ENCODE assay signal across 11 mouse cellular contexts in the genomic region with DNA sequence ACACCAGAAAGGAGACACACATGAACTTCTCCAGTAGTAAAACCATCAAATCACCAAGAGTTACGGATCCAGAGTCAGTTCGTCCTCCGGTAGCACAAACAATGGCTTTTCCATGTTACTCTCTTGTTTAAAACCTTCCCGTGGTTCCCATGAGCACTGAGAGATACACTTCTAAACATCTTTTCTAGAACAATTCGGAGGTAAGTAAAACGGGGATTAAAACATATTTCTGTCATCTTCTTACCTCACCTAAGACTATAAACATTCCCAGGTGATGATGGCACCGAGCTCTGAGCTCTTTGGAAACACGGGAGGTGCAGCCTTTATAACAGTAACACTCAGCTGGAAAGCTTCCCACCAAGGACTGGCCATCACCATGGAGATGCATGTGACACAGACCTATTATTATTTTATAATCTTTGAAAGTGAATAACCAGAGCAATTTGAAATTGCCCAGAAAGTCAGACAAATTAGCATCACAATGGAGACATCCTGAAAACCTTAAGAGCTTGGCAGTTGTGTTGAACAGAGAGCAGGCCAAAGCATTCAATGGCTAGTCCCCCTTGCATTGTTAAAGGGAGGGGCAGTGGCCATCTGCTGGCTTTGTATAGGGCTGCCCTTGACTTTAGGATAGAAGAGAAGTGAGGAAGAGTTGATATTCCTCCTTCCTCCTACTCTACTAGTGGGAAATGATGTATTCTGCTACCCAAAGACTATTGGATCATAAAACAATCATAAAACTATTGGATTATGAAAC. TPM values are rescaled to one million over a fixed set of nuclear protein-coding genes. Genes with fewer than 3 reads are reported as not detected.
DNase-seq lines count a peak whose midpoint lies in the region; ATAC-seq and TF ChIP-seq lines count a peak whose summit lies in the region.
"Had no signal": no experiment of that assay in that cellular context is flagged by ENCODE, and none has a peak within 500 bp of the region (broad histone marks: within the 10 kb centered on the region; RNA-seq: fewer than 3 reads in every experiment).

No protein-coding gene starts in this region.

- no peak for DNase-seq in CH12.LX (ENCODE audit: extremely low read depth)
- DNase-seq in Muller cell, postnatal 12 days (ENCODE audit: inconsistent ontology term) = peak; percentile 24
- DNase-seq in hindbrain, embryonic 10.5 days (ENCODE audit: low spot score) = peak; percentile 28
- no peak for DNase-seq in adrenal gland, adult (ENCODE audit: inconsistent age in 2 of 2, low spot score in 1 of 2)
- no peak for DNase-seq in left cerebral cortex, postnatal 10 days (ENCODE audit: extremely low spot score in 1 of 2, low spot score in 2 of 2)
- DNase-seq in spleen, postnatal 10 days (ENCODE audit: low spot score in 2 of 2) = no peak

- no peak for TF ChIP-seq CTCF in CH12.LX (conservative IDR thresholded peaks at IDR 0.05 in 1 of 2, IDR thresholded peaks at IDR 0.05 in 1 of 2; ENCODE audit: low read depth in 2 of 2, low read length in 2 of 2)

- WGBS in hindbrain, embryonic 10.5 days = 77% methylated on average over 8 of the region's 8 CpGs
- 61% methylated on average over 8 of the region's 8 CpGs for WGBS in midbrain, embryonic 13.5 days

- H3K4me2 ChIP-seq in CH12.LX (ENCODE audit: insufficient read depth, low read depth, poor library complexity, severe bottlenecking) = 0 out of 2 replicates have a peak overlapping the region, but pooled peaks have one; percentile 35
- H3K4me2 ChIP-seq in midbrain, embryonic 13.5 days (replicated peaks) = peak overlapping the region; percentile 25
- H3K4me2 ChIP-seq: embryonic facial prominence, embryonic 12.5 days; heart, embryonic 11.5 days; limb, embryonic 13.5 days; lung, embryonic 14.5 days had no signal

- TF ChIP-seq RAD21 in CH12.LX (IDR thresholded peaks at IDR 0.05; ENCODE audit: low read depth, low read length) = no peak

- peaks cover 3 to 18% of the 10 kb centered on the region in 2 experiments; a peak in 3 of 4 replicates for H3K4me1 ChIP-seq in CH12.LX (ENCODE audit: control insufficient read depth in 1 of 2, insufficient read depth in 2 of 2)
- peaks cover 37% of the 10 kb centered on the region for H3K4me1 ChIP-seq in hindbrain, embryonic 10.5 days (replicated peaks)
- H3K4me1 ChIP-seq in midbrain, embryonic 13.5 days (replicated peaks) = peaks cover 35% of the 10 kb centered on the region
- H3K4me1 ChIP-seq: embryonic facial prominence, embryonic 12.5 days had no signal

- H3K79me2 ChIP-seq in CH12.LX (replicated peaks; ENCODE audit: control insufficient read depth, extremely low read depth, insufficient read depth, poor library complexity, severe bottlenecking) = no peaks in the 10 kb centered on the region

- TF ChIP-seq EP300 in CH12.LX (IDR thresholded peaks at IDR 0.05; ENCODE audit: low read length) = no peak

- in situ Hi-C loops in CH12.LX (cut with MboI; ENCODE audit: low pct_ligation_motif_present, low pct_unique_long_range_greater_than_20kb, low sequenced_read_pairs) = loop anchor here (25.0 kb wide), 3 partner anchors 455 to 1005 kb away; a partner anchor contains a TSS

- no peak for TF ChIP-seq POLR2A in CH12.LX (IDR thresholded peaks at IDR 0.05; ENCODE audit: low read depth, low read length)

- intact Hi-C loops in left cerebral cortex, postnatal 10 days (cut with DNase I) = loop anchor here (5.0 to 10.0 kb wide), 5 partner anchors 292 to 1012 kb away; a partner anchor contains a TSS

- no peaks in the 10 kb centered on the region for H3K27me3 ChIP-seq in CH12.LX (replicated peaks)
- no peaks in the 10 kb centered on the region for H3K27me3 ChIP-seq in hindbrain, embryonic 10.5 days (ENCODE audit: insufficient read depth, poor library complexity, severe bottlenecking)
- H3K27me3 ChIP-seq in midbrain, embryonic 13.5 days = no peaks in the 10 kb centered on the region
- H3K27me3 ChIP-seq: embryonic facial prominence, embryonic 12.5 days; limb, embryonic 13.5 days had no signal

- no peak overlapping the region for H3K4me3 ChIP-seq in CH12.LX (replicated peaks in 1 of 3; ENCODE audit: low read depth in 2 of 3, low read length in 2 of 3, poor library complexity in 1 of 3)
- no peak overlapping the region for H3K4me3 ChIP-seq in hindbrain, embryonic 10.5 days
- no peak overlapping the region for H3K4me3 ChIP-seq in midbrain, embryonic 13.5 days (replicated peaks)
- H3K4me3 ChIP-seq: embryonic facial prominence, embryonic 12.5 days; limb, embryonic 13.5 days had no signal

- peaks cover 6 to 33% of the 10 kb centered on the region in 2 experiments for H3K36me3 ChIP-seq in CH12.LX (replicated peaks in 1 of 2; ENCODE audit: control insufficient read depth in 1 of 2, insufficient read depth in 1 of 2, low read length in 1 of 2)
- peaks cover 79% of the 10 kb centered on the region for H3K36me3 ChIP-seq in hindbrain, embryonic 10.5 days
- peaks cover 3% of the 10 kb centered on the region for H3K36me3 ChIP-seq in midbrain, embryonic 13.5 days

- peak; percentile 27; the same call in 1 of the 2 replicates for ATAC-seq in midbrain, embryonic 13.5 days

- H3K9ac ChIP-seq in CH12.LX (ENCODE audit: insufficient read depth, low read depth) = no peak overlapping the region
- H3K9ac ChIP-seq in midbrain, embryonic 13.5 days (replicated peaks) = no peak overlapping the region
- H3K9ac ChIP-seq: embryonic facial prominence, embryonic 12.5 days; limb, embryonic 13.5 days; lung, embryonic 14.5 days had no signal

- H3K27ac ChIP-seq in CH12.LX (ENCODE audit: insufficient read depth, low read depth) = no peak overlapping the region
- H3K27ac ChIP-seq in hindbrain, embryonic 10.5 days = peak overlapping the region; percentile 84
- peak overlapping the region; percentile 92 for H3K27ac ChIP-seq in midbrain, embryonic 13.5 days
- H3K27ac ChIP-seq: embryonic facial prominence, embryonic 12.5 days; limb, embryonic 13.5 days had no signal

- dilution Hi-C loops in CH12.LX (cut with MboI; ENCODE audit: extremely low pct_ligation_motif_present, extremely low pct_unique_long_range_greater_than_20kb, low sequenced_read_pairs) = no loop called here

- H3K9me3 ChIP-seq in CH12.LX (replicated peaks; ENCODE audit: low read length) = no peaks in the 10 kb centered on the region
- H3K9me3 ChIP-seq in hindbrain, embryonic 10.5 days = no peaks in the 10 kb centered on the region
- no peaks in the 10 kb centered on the region for H3K9me3 ChIP-seq in midbrain, embryonic 13.5 days
- H3K9me3 ChIP-seq: embryonic facial prominence, embryonic 12.5 days; limb, embryonic 13.5 days had no signal

TF ChIP-seq in CH12.LX, 34 proteins besides CTCF, POLR2A, EP300 and RAD21:
- TF ChIP-seq MAX (IDR thresholded peaks at IDR 0.05; ENCODE audit: low read length) (no peak), CHD1 (IDR thresholded peaks at IDR 0.05; ENCODE audit: low read depth, low read length) (no peak), RCOR1 (conservative IDR thresholded peaks at IDR 0.05; ENCODE audit: low read depth, low read length) (no peak), TCF12 (IDR thresholded peaks at IDR 0.05; ENCODE audit: low read depth, low read length) (no peak), MEF2A (IDR thresholded peaks at IDR 0.05; ENCODE audit: borderline replicate concordance, low read depth, low read length) (no peak), BHLHE40 (IDR thresholded peaks at IDR 0.05; ENCODE audit: low read depth, low read length) (no peak), KAT2A (IDR thresholded peaks at IDR 0.05; ENCODE audit: insufficient replicate concordance, low read length) (no peak), ELF1 (IDR thresholded peaks at IDR 0.05; ENCODE audit: low read depth, low read length) (no peak), ZKSCAN1 (IDR thresholded peaks at IDR 0.05; ENCODE audit: borderline replicate concordance, low read depth, low read length) (no peak), ETS1 (conservative IDR thresholded peaks at IDR 0.05; ENCODE audit: low read depth, low read length) (no peak), ZC3H11A (IDR thresholded peaks at IDR 0.05; ENCODE audit: low read depth, low read length) (no peak), NELFE (IDR thresholded peaks at IDR 0.05; ENCODE audit: low read depth, low read length) (no peak), ZNF384 (IDR thresholded peaks at IDR 0.05; ENCODE audit: low read depth, low read length) (no peak), SMC3 (IDR thresholded peaks at IDR 0.05; ENCODE audit: low read depth, low read length) (no peak), CHD2 (IDR thresholded peaks at IDR 0.05; ENCODE audit: low read length) (no peak), MYC (IDR thresholded peaks at IDR 0.05; ENCODE audit: low read depth, low read length) (no peak), IRF4 (IDR thresholded peaks at IDR 0.05; ENCODE audit: low read depth, low read length) (no peak), E2F4 (IDR thresholded peaks at IDR 0.05; ENCODE audit: insufficient replicate concordance, low read depth, low read length) (no peak)

RNA-seq across cellular contexts. Expression of a gene that starts 29.4 kb away (rescaled TPM):
- total RNA-seq in CH12.LX (2012; rRNA removed) (35.1 and 40.2 TPM in 2 replicates), CH12.LX (2014; rRNA removed) (59.1 and 66.3 TPM in 2 replicates)
- 37.0 and 43.1 TPM in 2 replicates for polyA plus RNA-seq in CH12.LX (2012; ENCODE audit: insufficient read length, low read depth)
- polyA plus RNA-seq in hindbrain, embryonic 10.5 days (2016; fragmentation: Nextera tagmentation; extraction: Ambion mirVana) = 23.8 and 27.1 TPM in 2 replicates
- 21.4 and 25.0 TPM in 2 replicates for polyA plus RNA-seq in midbrain, embryonic 13.5 days (2015; fragmentation: Nextera tagmentation; extraction: Ambion mirVana)
- total RNA-seq in left cerebral cortex, postnatal 10 days (2021) = 10 to 100 TPM; 19.5 to 19.8 TPM

Comparison
In these comparisons a context has a peak if more than half of its experiments do, and no peak if none do; other contexts are left out.
1. DNase-seq: peak in Muller cell, postnatal 12 days (single experiment) and hindbrain, embryonic 10.5 days (single experiment); none in CH12.LX (single experiment), adrenal gland, adult (0 of 2), left cerebral cortex, postnatal 10 days (0 of 2) and spleen, postnatal 10 days (0 of 2).